ENCODE assay signal across 8 mouse cellular contexts in the genomic region with DNA sequence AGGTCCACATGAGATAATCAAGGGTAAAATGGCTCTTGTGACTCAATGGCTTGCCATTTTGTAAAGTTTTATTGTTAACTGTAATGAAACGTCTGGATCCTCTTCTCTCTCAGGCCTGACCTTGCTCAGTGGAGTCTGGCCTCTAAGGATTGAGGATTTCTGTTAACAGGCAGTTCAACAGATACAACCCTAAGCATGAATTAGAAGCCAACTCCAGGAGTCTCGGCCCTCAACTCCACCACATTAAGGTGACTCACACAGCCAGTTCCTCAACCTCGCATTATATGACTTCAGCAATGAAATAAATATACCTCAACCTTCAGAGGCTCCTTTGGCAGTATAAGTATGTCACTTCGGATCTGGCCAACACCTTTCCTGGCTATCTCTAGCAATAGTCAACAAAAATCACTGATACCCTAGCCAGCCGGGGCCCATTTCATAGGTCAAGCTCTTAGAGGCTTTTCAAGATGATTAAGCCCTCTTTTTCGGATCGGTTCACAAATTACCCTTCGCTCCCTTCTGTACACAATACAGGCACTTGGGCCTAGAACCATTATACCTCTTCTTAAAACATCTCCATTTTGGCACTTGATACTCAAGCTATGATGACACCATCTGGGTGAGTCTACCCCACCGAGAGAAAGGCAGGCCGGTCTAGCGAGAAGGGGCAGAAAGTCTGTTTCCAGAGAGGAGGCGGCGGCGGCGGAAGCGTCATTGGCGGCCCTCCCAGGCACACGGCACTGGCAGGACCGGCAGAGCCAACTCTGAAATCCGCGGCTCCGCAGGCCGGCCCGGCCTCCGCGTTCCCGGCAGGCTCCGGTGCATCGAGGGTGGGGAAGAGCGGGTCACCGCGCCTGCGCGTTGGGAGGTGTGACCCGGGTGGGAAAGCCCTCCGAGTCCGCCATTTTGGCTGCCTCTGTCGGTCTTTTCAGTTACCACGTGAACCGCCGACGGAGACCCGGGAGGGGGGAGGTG. TPM values are rescaled to one million over a fixed set of nuclear protein-coding genes. Genes with fewer than 3 reads are reported as not detected.
DNase-seq lines count a peak whose midpoint lies in the region; ATAC-seq lines count a peak whose summit lies in the region.

Gene Naa15, plus strand, starts transcription at position 51 of the 975 bp plus-strand sequence.

- peak within 1 kb of the TSS; percentile 96 for H3K9ac ChIP-seq in hindbrain, embryonic 16.5 days (ENCODE audit: low read depth, low read length)

- H3K4me2 ChIP-seq in hindbrain, embryonic 16.5 days (ENCODE audit: low read length), result peak within 1 kb of the TSS; percentile 89

- no peaks in the 10 kb centered on the region for H3K9me3 ChIP-seq in hindbrain, embryonic 16.5 days (ENCODE audit: control insufficient read depth, low read length)

- H3K4me3 ChIP-seq in hindbrain, embryonic 16.5 days (ENCODE audit: low read length), result peak within 1 kb of the TSS; percentile 96
- peak within 1 kb of the TSS; percentile 68 for H3K4me3 ChIP-seq in macrophage (ENCODE audit: inconsistent target)

- peak; percentile 92 for ATAC-seq in hindbrain, embryonic 16.5 days

- H3K4me1 ChIP-seq in hindbrain, embryonic 16.5 days (ENCODE audit: control insufficient read depth, insufficient read depth, low read depth, low read length), result peaks cover 20% of the 10 kb centered on the region

- peak within 1 kb of the TSS; percentile 90 for H3K27ac ChIP-seq in hindbrain, embryonic 16.5 days (ENCODE audit: low read depth, low read length)
- H3K27ac ChIP-seq in macrophage, result peak within 1 kb of the TSS; percentile 75

- WGBS in hindbrain, embryonic 16.5 days, result 6% methylated on average over 43 of the region's 43 CpGs
- WGBS in macrophage (ENCODE audit: missing documents), result 4% methylated on average over 41 of the region's 43 CpGs

- DNase-seq in R1 (ENCODE audit: low read depth, low spot score), result peak; percentile 92
- peak; percentile 97 to 98 for DNase-seq in cerebellum, postnatal 25 days
- peak; percentile 97 to 98 for DNase-seq in frontal cortex, postnatal 36 days (ENCODE audit: low spot score in 2 of 2)
- peak; percentile 96 to 98 for DNase-seq in left cerebral cortex, adult 18-20 months (ENCODE audit: low spot score in 2 of 2)
- peak; percentile 97 for DNase-seq in right cerebral cortex, adult 18-20 months
- DNase-seq in urinary bladder, postnatal 10 days (ENCODE audit: low spot score), result peak; percentile 83

- no peaks in the 10 kb centered on the region for H3K27me3 ChIP-seq in hindbrain, embryonic 16.5 days (replicated peaks; ENCODE audit: control insufficient read depth, insufficient read depth, low read length)

- no peaks in the 10 kb centered on the region for H3K36me3 ChIP-seq in hindbrain, embryonic 16.5 days (ENCODE audit: control insufficient read depth, insufficient read depth, low read length)
- H3K36me3 ChIP-seq in macrophage (ENCODE audit: inconsistent target), result no peaks in the 10 kb centered on the region

- peaks cover 51% of the 10 kb centered on the region for H3K79me2 ChIP-seq in macrophage (ENCODE audit: inconsistent target)

RNA-seq across cellular contexts. Expression of gene Naa15, which starts in this region (rescaled TPM):
- 32.6 and 34.5 TPM in 2 replicates for polyA plus RNA-seq in hindbrain, embryonic 16.5 days (2015; fragmentation: Nextera tagmentation; extraction: Ambion mirVana)
- 10 to 100 TPM; 41.6 to 51.3 TPM for total RNA-seq in left cerebral cortex, adult 18-20 months (2021)
- 100 to 1,000 TPM; 114 to 283 (median 163) TPM for total RNA-seq in macrophage (2018; cell fraction: chromatin; rRNA removed)
- total RNA-seq in macrophage (2018; cell fraction: cytosol; rRNA removed), result 10 to 100 TPM; 27.9 to 46.3 (median 34.9) TPM
- 100 to 1,000 TPM in 10 of 26 experiments, 10 to 100 TPM in 16; 60.5 to 158 (median 90.6) TPM for total RNA-seq in macrophage (2018; cell fraction: nucleus; rRNA removed)
- 23.7 to 44.8 TPM (median 39.3 TPM) in 3 replicates for polyA plus RNA-seq in macrophage (2018)

Comparison
In these comparisons a context has a peak if more than half of its experiments do, and no peak if none do; other contexts are left out.
1. Peak in every context shown above with its lines: DNase-seq, ATAC-seq, H3K4me3 ChIP-seq and H3K27ac ChIP-seq.